Mouse (Mus musculus): ENCODE results near the gene Pknox1. TPM values are rescaled to one million over a fixed set of nuclear protein-coding genes. Genes with fewer than 3 reads are reported as not detected.
"Not testable (repeated sequence)": the region's sequence is repeated elsewhere in the genome, so short reads cannot be mapped to it uniquely, and the experiment has no call there.

The Pknox1 gene
- polyA plus RNA-seq, 1 experiment from 2014 or later = 52.4 TPM

DNA sequence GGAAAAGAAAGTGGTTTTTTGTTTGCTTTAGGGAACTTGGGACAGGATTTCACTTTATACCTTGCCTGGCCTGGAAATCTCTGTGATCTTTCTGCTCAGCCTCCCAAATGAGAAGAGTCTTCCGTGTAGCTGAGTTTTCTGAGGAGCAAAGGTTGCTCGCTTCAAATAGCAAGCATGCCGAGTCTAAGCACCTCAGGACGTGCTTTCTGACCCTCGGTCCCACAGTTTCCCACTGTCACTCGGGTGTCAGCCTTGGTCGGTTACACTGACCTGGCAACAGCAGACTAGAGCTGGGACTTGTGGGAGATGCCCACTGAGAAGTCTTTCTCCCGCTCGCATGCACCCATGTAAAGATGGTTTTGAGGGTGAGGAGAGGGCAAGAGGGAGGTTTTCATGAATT, 33.4 kb downstream of the Pknox1 start:
- H3K4me3 ChIP-seq (ENCODE audit: low read depth, low read length) = no peak overlapping the region

DNA sequence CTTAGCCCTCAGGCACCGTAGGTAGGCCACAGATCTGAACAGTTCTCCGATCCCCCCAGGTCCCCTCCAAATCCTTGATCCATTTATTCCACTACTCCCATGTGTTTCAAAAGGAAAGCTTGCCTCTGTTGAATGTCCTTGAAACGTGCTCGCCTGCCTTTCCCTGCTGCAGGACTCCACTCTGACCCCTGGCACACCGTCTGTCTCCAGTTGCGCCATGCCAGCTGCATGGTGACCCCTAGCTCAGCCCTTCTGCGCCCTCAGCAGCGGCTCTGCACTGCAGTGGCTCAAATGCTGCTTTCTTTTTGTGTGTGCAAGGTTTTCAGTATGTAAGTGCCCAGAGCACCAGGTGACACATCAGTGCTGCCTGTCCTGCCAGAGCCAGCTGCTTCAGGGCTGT, 34.1 kb downstream of the Pknox1 start:
- 89% methylated on average over 8 of the region's 8 CpGs for WGBS
- no peak overlapping the region for H3K27ac ChIP-seq (ENCODE audit: low read depth, low read length)
- H3K4me2 ChIP-seq (ENCODE audit: low read depth) = no peak overlapping the region
- no peak for DNase-seq (ENCODE audit: low spot score)
- H3K36me3 ChIP-seq (ENCODE audit: control insufficient read depth, insufficient read depth, low read length) = peaks cover 6% of the 10 kb centered on the region; the same call in 1 of the 2 replicates
- H3K4me3 ChIP-seq (ENCODE audit: low read depth, low read length) = no peak overlapping the region
- ATAC-seq (ENCODE audit: insufficient read depth, low FRiP score, low TSS enrichment) = no peak
- no peaks in the 10 kb centered on the region for H3K4me1 ChIP-seq (ENCODE audit: control insufficient read depth, insufficient read depth, low read length)
- H3K27me3 ChIP-seq (ENCODE audit: control insufficient read depth, insufficient read depth, low read length) = no peaks in the 10 kb centered on the region
- no peaks in the 10 kb centered on the region for H3K9me3 ChIP-seq (ENCODE audit: control insufficient read depth, low read length)
- no peak overlapping the region; the same call in 1 of the 2 replicates for H3K9ac ChIP-seq (ENCODE audit: low read length)

More for the DNA sequence above, 33.4 kb downstream of the Pknox1 start:
- peaks cover 5% of the 10 kb centered on the region; the same call in 1 of the 2 replicates for H3K36me3 ChIP-seq (ENCODE audit: control insufficient read depth, insufficient read depth, low read length)
- no peaks in the 10 kb centered on the region for H3K9me3 ChIP-seq (ENCODE audit: control insufficient read depth, low read length)
- no peak for ATAC-seq (ENCODE audit: insufficient read depth, low FRiP score, low TSS enrichment)
- H3K4me2 ChIP-seq (ENCODE audit: low read depth) = no peak overlapping the region
- no peak overlapping the region for H3K9ac ChIP-seq (ENCODE audit: low read length)
- no peak for DNase-seq (ENCODE audit: low spot score)
- no peak overlapping the region for H3K27ac ChIP-seq (ENCODE audit: low read depth, low read length)
- H3K27me3 ChIP-seq (ENCODE audit: control insufficient read depth, insufficient read depth, low read length) = no peaks in the 10 kb centered on the region
- WGBS = 97% methylated on average over 9 of the region's 9 CpGs
- H3K4me1 ChIP-seq (ENCODE audit: control insufficient read depth, insufficient read depth, low read length) = no peaks in the 10 kb centered on the region

DNA sequence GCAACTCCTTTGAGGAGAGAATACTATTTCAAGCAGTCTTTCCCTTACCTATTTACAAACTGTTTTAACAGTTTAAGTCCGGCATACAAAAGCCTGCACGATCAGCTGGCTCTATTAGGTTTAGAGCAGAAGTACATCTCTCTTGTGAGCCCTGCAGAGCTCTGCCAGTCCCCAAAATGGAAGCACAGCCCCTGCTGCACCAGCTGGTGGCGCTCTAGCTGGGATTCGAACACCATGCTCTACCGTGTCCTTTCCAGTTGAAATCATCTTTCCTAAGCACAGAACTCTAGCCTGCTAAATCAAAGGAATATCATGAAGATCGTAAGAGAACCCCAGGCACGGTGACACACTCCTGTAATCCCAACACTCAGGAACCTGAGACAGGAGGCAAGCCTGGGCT, 41.9 kb downstream of the Pknox1 start:
- WGBS = 82% methylated on average over 7 of the region's 7 CpGs
- ATAC-seq (ENCODE audit: insufficient read depth, low FRiP score, low TSS enrichment) (no peak), DNase-seq (ENCODE audit: low spot score) (no peak)
- H3K36me3 ChIP-seq (ENCODE audit: control insufficient read depth, insufficient read depth, low read length) = peaks cover 7% of the 10 kb centered on the region
- H3K27ac ChIP-seq (ENCODE audit: low read depth, low read length) = no peak overlapping the region
- no peaks in the 10 kb centered on the region for H3K27me3 ChIP-seq (ENCODE audit: control insufficient read depth, insufficient read depth, low read length)
- no peaks in the 10 kb centered on the region for H3K4me1 ChIP-seq (ENCODE audit: control insufficient read depth, insufficient read depth, low read length)
- H3K9ac ChIP-seq (ENCODE audit: low read length) = no peak overlapping the region
- no peaks in the 10 kb centered on the region for H3K9me3 ChIP-seq (ENCODE audit: control insufficient read depth, low read length)
- H3K4me3 ChIP-seq (ENCODE audit: low read depth, low read length) = no peak overlapping the region
- no peak overlapping the region for H3K4me2 ChIP-seq (ENCODE audit: low read depth)

DNA sequence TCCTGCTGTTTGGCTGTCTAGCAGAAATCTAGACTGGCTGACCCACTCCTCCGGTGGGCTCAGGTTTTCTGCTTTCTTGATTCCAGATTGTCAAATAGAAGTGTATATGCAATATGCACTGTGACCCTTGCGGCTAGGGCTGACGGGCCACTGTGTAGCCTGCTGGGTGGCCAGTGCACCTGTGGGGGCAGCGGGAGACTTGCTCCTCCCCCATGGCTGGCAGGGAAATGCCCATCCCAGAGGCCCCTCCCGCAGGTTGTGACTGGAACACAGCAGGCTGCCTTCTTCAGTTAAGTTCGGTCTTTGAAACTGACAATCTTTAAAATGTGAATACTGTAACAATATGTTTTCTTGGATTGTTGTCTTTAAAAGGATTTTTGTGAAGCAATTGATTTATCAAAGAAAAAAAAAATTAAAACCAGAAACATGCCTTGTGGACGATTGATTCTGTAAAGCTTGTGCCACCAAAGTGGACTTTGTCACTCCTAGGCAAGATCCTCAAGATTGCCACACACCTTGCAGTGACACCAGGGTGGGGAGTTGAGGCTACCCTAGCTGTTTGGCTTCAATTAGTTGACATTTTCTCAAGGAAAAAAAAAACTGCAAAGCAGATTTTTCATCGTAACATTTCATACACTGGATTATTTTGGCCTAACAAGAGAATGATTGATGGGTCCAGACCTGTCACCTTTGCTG, 42.9 kb downstream of the Pknox1 start:
- H3K4me2 ChIP-seq (ENCODE audit: low read depth) = no peak overlapping the region
- DNase-seq (ENCODE audit: low spot score) (no peak), ATAC-seq (ENCODE audit: insufficient read depth, low FRiP score, low TSS enrichment) (no peak)
- peaks cover 6% of the 10 kb centered on the region for H3K36me3 ChIP-seq (ENCODE audit: control insufficient read depth, insufficient read depth, low read length)
- no peaks in the 10 kb centered on the region for H3K27me3 ChIP-seq (ENCODE audit: control insufficient read depth, insufficient read depth, low read length)
- WGBS = 86% methylated on average over 8 of the region's 8 CpGs
- no peaks in the 10 kb centered on the region for H3K9me3 ChIP-seq (ENCODE audit: control insufficient read depth, low read length)
- no peak overlapping the region for H3K9ac ChIP-seq (ENCODE audit: low read length)
- no peaks in the 10 kb centered on the region for H3K4me1 ChIP-seq (ENCODE audit: control insufficient read depth, insufficient read depth, low read length)
- H3K27ac ChIP-seq (ENCODE audit: low read depth, low read length) = no peak overlapping the region
- H3K4me3 ChIP-seq (ENCODE audit: low read depth, low read length) = no peak overlapping the region

DNA sequence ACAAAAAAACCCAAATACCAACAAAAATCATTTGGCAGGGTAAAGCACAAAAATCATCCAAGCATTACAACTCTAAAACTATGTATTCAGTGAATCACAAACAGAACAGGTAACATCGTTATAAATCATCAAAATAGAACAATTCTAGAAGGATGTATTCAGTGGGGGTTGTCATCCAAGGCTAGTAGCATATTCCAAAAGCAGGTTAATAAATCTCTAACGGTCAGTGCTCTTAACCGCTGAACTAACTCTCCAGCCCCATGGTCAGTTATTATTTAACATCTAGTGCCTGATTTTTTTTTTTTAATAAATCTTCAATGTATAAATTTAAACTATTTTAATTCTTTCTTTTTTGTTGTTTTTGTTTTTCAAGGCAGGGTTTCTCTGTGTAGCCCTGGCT, 44.6 kb downstream of the Pknox1 start:
- WGBS = 94% methylated on average over 3 of the region's 3 CpGs

DNA sequence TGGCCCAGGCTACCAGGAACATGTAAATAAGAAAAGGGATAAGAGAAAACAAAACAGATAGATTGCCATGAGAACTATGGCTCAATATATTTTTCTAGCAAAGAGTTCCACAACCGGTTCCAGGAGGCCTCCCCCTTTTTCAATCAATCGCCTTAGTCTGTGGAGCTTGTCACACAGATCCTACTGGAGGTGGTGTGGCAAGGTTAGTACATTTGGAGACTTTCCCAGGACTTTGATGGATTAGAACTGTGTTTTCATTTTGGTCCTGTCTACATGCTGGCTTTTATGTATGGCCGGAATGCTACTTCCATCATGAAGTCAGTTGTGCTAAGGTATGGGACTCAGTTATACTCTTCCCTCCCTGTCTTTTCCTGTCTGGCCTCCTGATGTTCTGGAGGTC, 45.4 kb downstream of the Pknox1 start:
- ATAC-seq (ENCODE audit: insufficient read depth, low FRiP score, low TSS enrichment) (no peak), DNase-seq (ENCODE audit: low spot score) (no peak)
- Histone ChIP-seq H3K4me1 (ENCODE audit: control insufficient read depth, insufficient read depth, low read length) (no peaks in the 10 kb centered on the region), H3K9me3 (ENCODE audit: control insufficient read depth, low read length) (no peaks in the 10 kb centered on the region), H3K36me3 (ENCODE audit: control insufficient read depth, insufficient read depth, low read length) (no peaks in the 10 kb centered on the region), H3K4me2 (ENCODE audit: low read depth) (no peak overlapping the region), H3K9ac (ENCODE audit: low read length) (no peak overlapping the region), H3K27ac (ENCODE audit: low read depth, low read length) (no peak overlapping the region), H3K4me3 (ENCODE audit: low read depth, low read length) (no peak overlapping the region), H3K27me3 (ENCODE audit: control insufficient read depth, insufficient read depth, low read length) (no peaks in the 10 kb centered on the region)
- 90% methylated on average over 3 of the region's 3 CpGs for WGBS

More for the DNA sequence above, 44.6 kb downstream of the Pknox1 start:
- DNase-seq (ENCODE audit: low spot score); H3K9me3 ChIP-seq (ENCODE audit: control insufficient read depth, low read length); H3K4me3 ChIP-seq (ENCODE audit: low read depth, low read length); H3K9ac ChIP-seq (ENCODE audit: low read length); H3K4me2 ChIP-seq (ENCODE audit: low read depth); H3K4me1 ChIP-seq (ENCODE audit: control insufficient read depth, insufficient read depth, low read length); H3K36me3 ChIP-seq (ENCODE audit: control insufficient read depth, insufficient read depth, low read length); H3K27ac ChIP-seq (ENCODE audit: low read depth, low read length); H3K27me3 ChIP-seq (ENCODE audit: control insufficient read depth, insufficient read depth, low read length); ATAC-seq (ENCODE audit: insufficient read depth, low FRiP score, low TSS enrichment): not testable (repeated sequence)

DNA sequence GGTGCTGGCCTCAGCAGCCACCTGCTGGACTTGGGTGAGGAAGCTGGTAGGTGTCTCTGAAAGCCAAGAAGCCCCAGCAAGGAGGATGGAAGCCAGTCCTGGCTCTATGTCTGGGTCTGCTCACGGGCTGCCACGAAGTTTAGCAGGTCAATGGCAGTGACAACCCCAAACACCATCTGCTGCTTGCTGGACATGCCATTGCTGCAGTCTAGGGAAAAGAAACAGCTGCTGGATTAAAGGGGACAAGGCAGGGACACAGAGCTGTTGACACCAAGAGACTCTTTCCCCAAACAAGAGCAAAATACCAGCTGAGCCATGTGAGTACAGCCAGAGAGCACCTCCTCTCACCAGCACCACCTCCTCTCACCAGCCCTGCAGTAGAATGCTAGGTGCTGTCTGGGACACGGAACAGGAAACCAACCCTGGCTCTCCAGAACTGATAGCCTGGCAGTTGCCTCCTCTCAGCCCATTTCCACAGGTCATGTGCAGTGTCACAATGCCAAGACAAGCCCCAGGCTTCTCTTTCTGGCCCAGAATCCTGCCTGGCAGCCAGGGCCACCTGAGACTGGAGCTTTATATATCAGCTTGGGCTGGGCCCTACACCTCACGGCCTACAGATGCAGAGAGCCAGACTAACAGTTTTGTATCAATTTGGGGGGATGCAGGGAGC, 48.7 kb downstream of the Pknox1 start:
- no peaks in the 10 kb centered on the region for H3K27me3 ChIP-seq (ENCODE audit: control insufficient read depth, insufficient read depth, low read length)
- no peaks in the 10 kb centered on the region for H3K9me3 ChIP-seq (ENCODE audit: control insufficient read depth, low read length)
- H3K4me2 ChIP-seq (ENCODE audit: low read depth) = no peak overlapping the region
- ATAC-seq (ENCODE audit: insufficient read depth, low FRiP score, low TSS enrichment) (no peak), DNase-seq (ENCODE audit: low spot score) (no peak)
- no peak overlapping the region for H3K27ac ChIP-seq (ENCODE audit: low read depth, low read length)
- WGBS = 70% methylated on average over 4 of the region's 4 CpGs
- no peak overlapping the region for H3K9ac ChIP-seq (ENCODE audit: low read length)
- H3K4me3 ChIP-seq (ENCODE audit: low read depth, low read length) = no peak overlapping the region
- H3K36me3 ChIP-seq (ENCODE audit: control insufficient read depth, insufficient read depth, low read length) = no peaks in the 10 kb centered on the region
- no peaks in the 10 kb centered on the region for H3K4me1 ChIP-seq (ENCODE audit: control insufficient read depth, insufficient read depth, low read length)

DNA sequence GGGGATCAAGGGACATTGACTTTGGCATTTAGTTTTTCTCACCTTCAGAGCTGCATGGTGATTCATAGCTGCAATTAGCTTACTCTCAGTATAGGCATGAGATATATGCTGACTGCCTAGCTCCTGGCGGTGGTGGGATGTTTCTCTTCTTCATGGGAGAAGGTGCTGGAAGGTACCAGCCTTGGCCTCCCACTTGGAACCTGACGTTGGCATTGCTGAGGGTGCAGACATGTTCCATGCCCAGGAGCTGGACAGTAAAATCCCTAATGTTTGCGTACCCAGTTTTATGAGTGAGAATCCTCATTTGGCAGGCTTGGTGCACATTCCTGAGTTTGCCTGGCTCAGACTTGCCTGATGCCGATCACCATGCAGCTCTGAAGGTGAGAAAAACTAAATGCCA, 58.6 kb downstream of the Pknox1 start:
- no peaks in the 10 kb centered on the region for H3K27me3 ChIP-seq (ENCODE audit: control insufficient read depth, insufficient read depth, low read length)
- no peak overlapping the region for H3K9ac ChIP-seq (ENCODE audit: low read length)
- no peaks in the 10 kb centered on the region for H3K9me3 ChIP-seq (ENCODE audit: control insufficient read depth, low read length)
- H3K27ac ChIP-seq (ENCODE audit: low read depth, low read length) = no peak overlapping the region
- no peak overlapping the region for H3K4me2 ChIP-seq (ENCODE audit: low read depth)
- H3K4me3 ChIP-seq (ENCODE audit: low read depth, low read length) = no peak overlapping the region
- 90% methylated on average over 4 of the region's 4 CpGs for WGBS
- ATAC-seq (ENCODE audit: insufficient read depth, low FRiP score, low TSS enrichment) (no peak), DNase-seq (ENCODE audit: low spot score) (no peak)
- H3K4me1 ChIP-seq (ENCODE audit: control insufficient read depth, insufficient read depth, low read length) = no peaks in the 10 kb centered on the region
- no peaks in the 10 kb centered on the region for H3K36me3 ChIP-seq (ENCODE audit: control insufficient read depth, insufficient read depth, low read length)

DNA sequence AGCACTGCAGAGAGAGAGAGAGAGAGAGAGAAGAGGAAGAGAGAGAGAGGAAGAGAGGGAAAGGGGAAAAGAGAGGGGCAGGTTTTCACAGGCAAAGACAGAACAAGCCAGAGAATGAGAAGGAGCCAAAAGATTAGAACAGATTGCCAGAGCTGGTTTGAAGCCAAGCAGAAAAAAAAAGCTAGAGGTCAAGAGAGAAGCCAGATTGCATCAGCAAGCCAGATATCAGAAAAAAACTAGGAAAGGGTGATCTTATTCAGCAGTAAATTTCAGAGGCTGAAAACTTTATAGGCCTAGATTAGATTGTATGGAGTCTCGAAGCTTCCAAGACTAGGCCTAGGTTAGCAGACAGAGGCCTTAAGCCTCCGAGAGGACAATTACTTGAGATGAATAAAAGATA, 63.4 kb downstream of the Pknox1 start:
- no peak overlapping the region for H3K4me3 ChIP-seq (ENCODE audit: low read depth, low read length)
- 92% methylated on average over 2 of the region's 2 CpGs for WGBS
- no peak overlapping the region for H3K4me2 ChIP-seq (ENCODE audit: low read depth)
- no peaks in the 10 kb centered on the region for H3K4me1 ChIP-seq (ENCODE audit: control insufficient read depth, insufficient read depth, low read length)
- H3K27ac ChIP-seq (ENCODE audit: low read depth, low read length) = no peak overlapping the region
- no peak overlapping the region for H3K9ac ChIP-seq (ENCODE audit: low read length)
- no peaks in the 10 kb centered on the region for H3K27me3 ChIP-seq (ENCODE audit: control insufficient read depth, insufficient read depth, low read length)
- no peak for DNase-seq (ENCODE audit: low spot score)
- ATAC-seq (ENCODE audit: insufficient read depth, low FRiP score, low TSS enrichment) = no peak
- no peaks in the 10 kb centered on the region for H3K9me3 ChIP-seq (ENCODE audit: control insufficient read depth, low read length)
- no peaks in the 10 kb centered on the region for H3K36me3 ChIP-seq (ENCODE audit: control insufficient read depth, insufficient read depth, low read length)

Measured in neural tube, embryonic 11.5 days (tissue).